Mouse (Mus musculus) neural tube, embryonic 13.5 days (tissue): ENCODE results near the gene Mettl13. TPM values are rescaled to one million over a fixed set of nuclear protein-coding genes. Genes with fewer than 3 reads are reported as not detected.

Source experiments
- ATAC-seq: fragments of 200-750 bp; cut with Nextera tagmentation; 2 replicates; pipeline ENCODE4 v1.8.0; 2017; ENCODE audit warnings: low read depth, mild to moderate bottlenecking, moderate TSS enrichment, moderate library complexity
- H3K27ac ChIP-seq: fragments of 300-500 bp; sonication (generic); replicated peaks from 2 replicates; pipeline ENCODE4 v1.5.1; 2015; ENCODE audit warnings: moderate library complexity, mild to moderate bottlenecking, inconsistent platforms
- H3K27me3 ChIP-seq: fragments of 300-500 bp; sonication (generic); 2 replicates; pipeline ENCODE4 v1.6.1; 2015; ENCODE audit warnings: mild to moderate bottlenecking, inconsistent platforms
- H3K36me3 ChIP-seq: fragments of 300-500 bp; sonication (generic); 2 replicates; pipeline ENCODE4 v1.6.1; 2015; ENCODE audit warnings: mild to moderate bottlenecking, inconsistent platforms
- H3K4me1 ChIP-seq: fragments of 300-500 bp; sonication (generic); replicated peaks from 2 replicates; pipeline ENCODE4 v1.6.1; 2015; ENCODE audit warnings: inconsistent platforms
- H3K4me2 ChIP-seq: fragments of 300-500 bp; sonication (generic); 2 replicates; pipeline ENCODE4 v1.6.1; 2015; ENCODE audit warnings: inconsistent platforms, mild to moderate bottlenecking, moderate library complexity
- H3K4me3 ChIP-seq: fragments of 300-500 bp; sonication (generic); 2 replicates; pipeline ENCODE4 v1.5.1; 2015; ENCODE audit warnings: mild to moderate bottlenecking, inconsistent platforms
- H3K9ac ChIP-seq: fragments of 300-500 bp; sonication (generic); 2 replicates; pipeline ENCODE4 v1.6.1; 2015; ENCODE audit warnings: moderate library complexity, mild to moderate bottlenecking, inconsistent platforms
- H3K9me3 ChIP-seq: fragments of 300-500 bp; sonication (generic); 2 replicates; pipeline ENCODE4 v1.6.1; 2016; ENCODE audit warnings: inconsistent platforms
- WGBS: fragments of 180-500 bp; shearing (Covaris S2); methylation state at CpG from one replicate; pipeline ENCODE4 v1.1.7; 2015; 5-methylcytosine and 5-hydroxymethylcytosine counted together
- polyA plus RNA-seq: library from polyadenylated mRNA; unstranded; fragments of >200 nt; fragmentation: Nextera tagmentation; extraction: Ambion mirVana; gene quantifications from 2 replicates; pipeline ENCODE4 v1.2.1, GENCODE M21; 2015

Mettl13 gene
- polyA plus RNA-seq, 1 experiment from 2014 or later: 17.1 TPM

- Histone ChIP-seq H3K4me2 (no peak overlapping the region), H3K4me1 (peaks cover 10% of the 10 kb centered on the region), H3K27me3 (no peaks in the 10 kb centered on the region), H3K27ac (no peak overlapping the region), H3K36me3 (no peaks in the 10 kb centered on the region), H3K4me3 (no peak overlapping the region), H3K9ac (no peak overlapping the region), H3K9me3 (no peaks in the 10 kb centered on the region)
- WGBS: 47% methylated on average over 3 of the region's 3 CpGs
- ATAC-seq: no peak
Observed at GRCm38 (mm10) chr1:162564992-162565391, 16.6 kb upstream of the Mettl13 start.

- Histone ChIP-seq H3K36me3 (no peaks in the 10 kb centered on the region), H3K4me3 (no peak overlapping the region), H3K9me3 (no peaks in the 10 kb centered on the region), H3K4me1 (peaks cover 6% of the 10 kb centered on the region; the same call in 1 of the 2 replicates), H3K27ac (no peak overlapping the region), H3K4me2 (no peak overlapping the region), H3K27me3 (no peaks in the 10 kb centered on the region), H3K9ac (no peak overlapping the region)
- no peak for ATAC-seq
- 79% methylated on average over 1 of the region's 1 CpGs for WGBS
Observed at GRCm38 (mm10) chr1:162563236-162563635, 14.9 kb upstream of the Mettl13 start.

GRCm38 (mm10) chr1:162554193-162554592 is 5.8 kb upstream of the Mettl13 start:
- 93% methylated on average over 3 of the region's 3 CpGs for WGBS
- Histone ChIP-seq H3K36me3 (no peaks in the 10 kb centered on the region), H3K4me3 (no peak overlapping the region), H3K27me3 (no peaks in the 10 kb centered on the region), H3K27ac (no peak overlapping the region), H3K4me1 (peaks cover 2% of the 10 kb centered on the region; the same call in 1 of the 2 replicates), H3K4me2 (no peak overlapping the region), H3K9me3 (no peaks in the 10 kb centered on the region), H3K9ac (no peak overlapping the region)
- no peak for ATAC-seq

GRCm38 (mm10) chr1:162552956-162553355 is 4.6 kb upstream of the Mettl13 start:
- ATAC-seq: no peak

GRCm38 (mm10) chr1:162549615-162550283 is 1.4 kb upstream of the Mettl13 start:
- H3K36me3 ChIP-seq: peaks cover 17% of the 10 kb centered on the region
- no peak overlapping the region for H3K4me3 ChIP-seq
- H3K27me3 ChIP-seq: no peaks in the 10 kb centered on the region
- H3K4me2 ChIP-seq: no peak overlapping the region
- H3K9ac ChIP-seq: no peak overlapping the region
- H3K27ac ChIP-seq: no peak overlapping the region
- H3K9me3 ChIP-seq: no peaks in the 10 kb centered on the region
- 84% methylated on average over 5 of the region's 5 CpGs for WGBS
- H3K4me1 ChIP-seq: peaks cover 19% of the 10 kb centered on the region
- no peak for ATAC-seq

More at GRCm38 (mm10) chr1:162552956-162553355, 4.6 kb upstream of the Mettl13 start:
- Histone ChIP-seq H3K36me3 (no peaks in the 10 kb centered on the region), H3K4me1 (peaks cover 5% of the 10 kb centered on the region), H3K9ac (no peak overlapping the region), H3K9me3 (no peaks in the 10 kb centered on the region), H3K27ac (no peak overlapping the region), H3K4me2 (no peak overlapping the region), H3K4me3 (no peak overlapping the region), H3K27me3 (no peaks in the 10 kb centered on the region)
- 89% methylated on average over 9 of the region's 9 CpGs for WGBS

- peaks cover 23% of the 10 kb centered on the region for H3K36me3 ChIP-seq
- H3K4me1 ChIP-seq: peaks cover 19% of the 10 kb centered on the region
- H3K4me3 ChIP-seq: peak overlapping the region; percentile 73
- peak overlapping the region; percentile 85 for H3K27ac ChIP-seq
- ATAC-seq: peak; percentile 17; the same call in 1 of the 2 replicates
- peak overlapping the region; percentile 91 for H3K4me2 ChIP-seq
- H3K9ac ChIP-seq: peak overlapping the region; percentile 70
- WGBS: 71% methylated on average over 10 of the region's 10 CpGs
- H3K27me3 ChIP-seq: no peaks in the 10 kb centered on the region
- H3K9me3 ChIP-seq: no peaks in the 10 kb centered on the region
Observed at GRCm38 (mm10) chr1:162548917-162549613, 714 bp upstream of the Mettl13 start.

GRCm38 (mm10) chr1:162547607-162548006 is 744 bp downstream of the Mettl13 start:
- peak overlapping the region; percentile 73 for H3K4me3 ChIP-seq
- H3K9ac ChIP-seq: peak overlapping the region; percentile 77
- no peaks in the 10 kb centered on the region for H3K9me3 ChIP-seq
- ATAC-seq: no peak
- no peak overlapping the region; the same call in 1 of the 2 replicates for H3K27ac ChIP-seq
- WGBS: 20% methylated on average over 10 of the region's 10 CpGs
- peaks cover 19% of the 10 kb centered on the region for H3K4me1 ChIP-seq
- H3K4me2 ChIP-seq: peak overlapping the region; percentile 91
- no peaks in the 10 kb centered on the region for H3K27me3 ChIP-seq
- peaks cover 38% of the 10 kb centered on the region for H3K36me3 ChIP-seq

- WGBS: 53% methylated on average over 1 of the region's 1 CpGs
- peaks cover 79% of the 10 kb centered on the region for H3K36me3 ChIP-seq
- ATAC-seq: no peak
Observed at GRCm38 (mm10) chr1:162543231-162543630, 5.1 kb downstream of the Mettl13 start.

GRCm38 (mm10) chr1:162533766-162534560 is 14.4 kb downstream of the Mettl13 start:
- no peaks in the 10 kb centered on the region for H3K4me1 ChIP-seq
- no peak for ATAC-seq
- H3K36me3 ChIP-seq: peaks cover 66% of the 10 kb centered on the region
- no peak overlapping the region for H3K4me3 ChIP-seq
- 90% methylated on average over 14 of the region's 14 CpGs for WGBS
- no peaks in the 10 kb centered on the region for H3K9me3 ChIP-seq
- no peak overlapping the region for H3K4me2 ChIP-seq
- no peaks in the 10 kb centered on the region for H3K27me3 ChIP-seq
- no peak overlapping the region for H3K9ac ChIP-seq
- H3K27ac ChIP-seq: no peak overlapping the region

More at GRCm38 (mm10) chr1:162543231-162543630, 5.1 kb downstream of the Mettl13 start:
- H3K27me3 ChIP-seq: no peaks in the 10 kb centered on the region
- no peaks in the 10 kb centered on the region for H3K9me3 ChIP-seq
- no peak overlapping the region for H3K4me2 ChIP-seq
- H3K9ac ChIP-seq: no peak overlapping the region
- H3K4me3 ChIP-seq: no peak overlapping the region
- peaks cover 14% of the 10 kb centered on the region for H3K4me1 ChIP-seq
- H3K27ac ChIP-seq: no peak overlapping the region

- no peak overlapping the region for H3K4me3 ChIP-seq
- H3K4me1 ChIP-seq: no peaks in the 10 kb centered on the region
- no peak overlapping the region for H3K4me2 ChIP-seq
- no peaks in the 10 kb centered on the region for H3K27me3 ChIP-seq
- no peak overlapping the region for H3K27ac ChIP-seq
- no peak for ATAC-seq
- WGBS: 46% methylated on average over 4 of the region's 4 CpGs
- peaks cover 59% of the 10 kb centered on the region for H3K36me3 ChIP-seq
- H3K9ac ChIP-seq: no peak overlapping the region
- H3K9me3 ChIP-seq: peaks cover 7% of the 10 kb centered on the region
Observed at GRCm38 (mm10) chr1:162532330-162532729, 16.0 kb downstream of the Mettl13 start.

- H3K36me3 ChIP-seq: peaks cover 52% of the 10 kb centered on the region
Observed at GRCm38 (mm10) chr1:162531584-162531983, 16.8 kb downstream of the Mettl13 start.

GRCm38 (mm10) chr1:162530666-162531065 is 17.7 kb downstream of the Mettl13 start:
- 57% methylated on average over 1 of the region's 1 CpGs for WGBS
- H3K9me3 ChIP-seq: peaks cover 7% of the 10 kb centered on the region
- no peak for ATAC-seq
- no peak overlapping the region for H3K9ac ChIP-seq
- no peak overlapping the region for H3K4me2 ChIP-seq
- no peaks in the 10 kb centered on the region for H3K27me3 ChIP-seq
- no peaks in the 10 kb centered on the region for H3K4me1 ChIP-seq
- H3K27ac ChIP-seq: no peak overlapping the region
- peaks cover 42% of the 10 kb centered on the region for H3K36me3 ChIP-seq
- H3K4me3 ChIP-seq: no peak overlapping the region

More at GRCm38 (mm10) chr1:162531584-162531983, 16.8 kb downstream of the Mettl13 start:
- H3K4me1 ChIP-seq: no peaks in the 10 kb centered on the region
- 76% methylated on average over 4 of the region's 4 CpGs for WGBS
- no peak overlapping the region for H3K4me3 ChIP-seq
- peaks cover 7% of the 10 kb centered on the region for H3K9me3 ChIP-seq
- no peak overlapping the region for H3K27ac ChIP-seq
- H3K4me2 ChIP-seq: no peak overlapping the region
- no peak for ATAC-seq
- H3K9ac ChIP-seq: no peak overlapping the region
- no peaks in the 10 kb centered on the region for H3K27me3 ChIP-seq
